Mouse (Mus musculus) CH12.LX (cell line): Measurements from ENCODE around the gene Gm128. TPM values are rescaled to one million over a fixed set of nuclear protein-coding genes. Genes with fewer than 3 reads are reported as not detected.

Experiments used
- DNase-seq: peaks from one replicate; pipeline ENCODE4 v3.0.0-alpha.2; 2013; ENCODE audit errors: extremely low read depth
- H3K27ac ChIP-seq: 2 replicates; pipeline ENCODE4 v1.5.1; 2012; ENCODE audit warnings: low read depth, mild to moderate bottlenecking, control low read depth, moderate library complexity; ENCODE audit not compliant: insufficient read depth
- H3K27me3 ChIP-seq: replicated peaks from 2 replicates; pipeline ENCODE3; 2012; ENCODE audit warnings: inconsistent platforms
- H3K36me3 ChIP-seq, 2 experiments: replicated peaks in 1 of 2; 2 replicates each; pipeline versions ENCODE3 to v1.6.1; 2012; ENCODE audit warnings: inconsistent platforms in 1 of 2, low read length in 1 of 2, mild to moderate bottlenecking in 1 of 2, mixed read lengths in 1 of 2, moderate library complexity in 1 of 2; ENCODE audit not compliant: control insufficient read depth in 1 of 2, insufficient read depth in 1 of 2
- H3K4me1 ChIP-seq, 2 experiments: 2 replicates each; pipeline ENCODE4 v1.6.1; 2012; ENCODE audit warnings: inconsistent platforms in 1 of 2, moderate library complexity in 1 of 2; ENCODE audit not compliant: insufficient read depth in 2 of 2, control insufficient read depth in 1 of 2
- H3K4me2 ChIP-seq: 2 replicates; pipeline ENCODE4 v1.6.1; 2012; ENCODE audit warnings: low read depth, mild to moderate bottlenecking, control low read depth; ENCODE audit not compliant: poor library complexity, insufficient read depth, severe bottlenecking
- H3K4me3 ChIP-seq, 3 experiments: fragments of 150-350 bp in 1 of 3; sonication (generic) in 1 of 3; replicated peaks in 1 of 3; 2 replicates each; pipeline versions ENCODE3 to v1.5.1; 2011 to 2012; ENCODE audit warnings: low read depth in 2 of 3, low read length in 2 of 3, mild to moderate bottlenecking in 2 of 3, moderate library complexity in 2 of 3, control low read depth in 1 of 3, improper control_type of control experiment in 1 of 3, inconsistent platforms in 1 of 3, mixed read lengths in 1 of 3; ENCODE audit not compliant: poor library complexity in 1 of 3
- H3K79me2 ChIP-seq: replicated peaks from 2 replicates; pipeline ENCODE4 v1.6.1; 2012; ENCODE audit warnings: mild to moderate bottlenecking, moderate library complexity; ENCODE audit not compliant: control insufficient read depth, poor library complexity, insufficient read depth, severe bottlenecking; ENCODE audit errors: extremely low read depth
- H3K9ac ChIP-seq: 2 replicates; pipeline ENCODE4 v1.6.1; 2012; ENCODE audit warnings: low read depth, mild to moderate bottlenecking, control low read depth, moderate library complexity; ENCODE audit not compliant: insufficient read depth
- H3K9me3 ChIP-seq: replicated peaks from 2 replicates; pipeline ENCODE3; 2012; ENCODE audit warnings: low read length, inconsistent platforms, mixed read lengths
- CHD1 ChIP-seq: IDR thresholded peaks from 2 replicates; pipeline ENCODE4 v1.6.1; 2012; ENCODE audit warnings: low read depth, low read length, improper control_type of control experiment, inconsistent platforms
- CHD2 ChIP-seq: IDR thresholded peaks from 2 replicates; pipeline ENCODE4 v1.6.1; 2011; ENCODE audit warnings: low read length, improper control_type of control experiment
- CTCF ChIP-seq, 2 experiments: IDR thresholded peaks in 1 of 2; conservative IDR thresholded peaks in 1 of 2; 2 replicates each; pipeline ENCODE4 v1.5.1; 2011 to 2012; ENCODE audit warnings: low read depth in 2 of 2, low read length in 2 of 2, improper control_type of control experiment in 1 of 2, inconsistent platforms in 1 of 2, mild to moderate bottlenecking in 1 of 2, moderate library complexity in 1 of 2
- ELF1 ChIP-seq: IDR thresholded peaks from 2 replicates; pipeline ENCODE4 v1.6.1; 2014; ENCODE audit warnings: low read depth, mild to moderate bottlenecking, inconsistent platforms, low read length, improper control_type of control experiment
- EP300 ChIP-seq: IDR thresholded peaks from 2 replicates; pipeline ENCODE4 v1.6.1; 2011; ENCODE audit warnings: low read length, improper control_type of control experiment
- JUN ChIP-seq: IDR thresholded peaks from 2 replicates; pipeline ENCODE4 v1.6.1; 2011; ENCODE audit warnings: low read depth, mild to moderate bottlenecking, low read length, improper control_type of control experiment, moderate library complexity; ENCODE audit not compliant: insufficient read depth
- MAX ChIP-seq: IDR thresholded peaks from 2 replicates; pipeline ENCODE4 v1.6.1; 2011; ENCODE audit warnings: low read length, improper control_type of control experiment
- MAZ ChIP-seq: IDR thresholded peaks from 2 replicates; pipeline ENCODE4 v1.6.1; 2012; ENCODE audit warnings: low read depth, mild to moderate bottlenecking, inconsistent platforms, low read length, improper control_type of control experiment, moderate library complexity
- MEF2A ChIP-seq: IDR thresholded peaks from 2 replicates; pipeline ENCODE4 v1.6.1; 2014; ENCODE audit warnings: low read depth, mild to moderate bottlenecking, inconsistent platforms, low read length, improper control_type of control experiment, borderline replicate concordance
- MXI1 ChIP-seq: IDR thresholded peaks from 2 replicates; pipeline ENCODE4 v1.6.1; 2011; ENCODE audit warnings: mild to moderate bottlenecking, low read depth, low read length, improper control_type of control experiment
- NRF1 ChIP-seq: IDR thresholded peaks from 2 replicates; pipeline ENCODE4 v1.6.1; 2014; ENCODE audit warnings: low read depth, mild to moderate bottlenecking, inconsistent platforms, low read length, improper control_type of control experiment, moderate library complexity
- PAX5 ChIP-seq: IDR thresholded peaks from 2 replicates; pipeline ENCODE4 v1.6.1; 2012; ENCODE audit warnings: low read length, inconsistent platforms, mixed read lengths
- RCOR1 ChIP-seq: conservative IDR thresholded peaks from 2 replicates; pipeline ENCODE4 v1.6.1; 2012; ENCODE audit warnings: low read depth, mild to moderate bottlenecking, inconsistent platforms, low read length, improper control_type of control experiment
- SMC3 ChIP-seq: IDR thresholded peaks from 2 replicates; pipeline ENCODE4 v1.6.1; 2011; ENCODE audit warnings: low read depth, low read length, improper control_type of control experiment
- TBP ChIP-seq: conservative IDR thresholded peaks from 2 replicates; pipeline ENCODE4 v1.6.1; 2011; ENCODE audit warnings: low read depth, low read length, improper control_type of control experiment
- TCF12 ChIP-seq: IDR thresholded peaks from 2 replicates; pipeline ENCODE4 v1.6.1; 2014; ENCODE audit warnings: low read depth, mild to moderate bottlenecking, inconsistent platforms, low read length, improper control_type of control experiment
- ZKSCAN1 ChIP-seq: IDR thresholded peaks from 2 replicates; pipeline ENCODE4 v1.6.1; 2012; ENCODE audit warnings: low read depth, inconsistent platforms, low read length, improper control_type of control experiment, borderline replicate concordance
- ZMIZ1 ChIP-seq: IDR thresholded peaks from 2 replicates; pipeline ENCODE4 v1.6.1; 2012; ENCODE audit warnings: low read depth, mild to moderate bottlenecking, inconsistent platforms, low read length, improper control_type of control experiment
- dilution Hi-C: fragments of 300-500 bp; cut with MboI; formaldehyde crosslinking; loops from 2 replicates; pipeline ENCODE4 v1.14.3; 2020; ENCODE audit warnings: low sequenced_read_pairs; ENCODE audit not compliant: extremely low pct_unique_long_range_greater_than_20kb, extremely low pct_ligation_motif_present
- in situ Hi-C: fragments of 300-500 bp; cut with MboI; formaldehyde crosslinking; loops from 3 replicates; pipeline ENCODE4 v1.14.3; 2019; ENCODE audit warnings: low sequenced_read_pairs, low pct_ligation_motif_present, low pct_unique_long_range_greater_than_20kb, mixed read lengths
- polyA plus RNA-seq: library from polyadenylated mRNA; unstranded; fragments of >175 nt; gene quantifications from 2 replicates; pipeline ENCODE4 v1.2.1, GENCODE M21; 2012; ENCODE audit warnings: low read depth; ENCODE audit not compliant: insufficient read length
- total RNA-seq, 2 experiments: library from RNA; depleted of rRNA; stranded (reverse); fragments of 300-350 nt in 1 of 2; fragments of >200 nt in 1 of 2; gene quantifications; 2 replicates each; pipeline ENCODE4 v1.2.3; 2012 to 2014

The Gm128 gene
- total and polyA plus RNA-seq, 3 experiments, result not detected

DNA sequence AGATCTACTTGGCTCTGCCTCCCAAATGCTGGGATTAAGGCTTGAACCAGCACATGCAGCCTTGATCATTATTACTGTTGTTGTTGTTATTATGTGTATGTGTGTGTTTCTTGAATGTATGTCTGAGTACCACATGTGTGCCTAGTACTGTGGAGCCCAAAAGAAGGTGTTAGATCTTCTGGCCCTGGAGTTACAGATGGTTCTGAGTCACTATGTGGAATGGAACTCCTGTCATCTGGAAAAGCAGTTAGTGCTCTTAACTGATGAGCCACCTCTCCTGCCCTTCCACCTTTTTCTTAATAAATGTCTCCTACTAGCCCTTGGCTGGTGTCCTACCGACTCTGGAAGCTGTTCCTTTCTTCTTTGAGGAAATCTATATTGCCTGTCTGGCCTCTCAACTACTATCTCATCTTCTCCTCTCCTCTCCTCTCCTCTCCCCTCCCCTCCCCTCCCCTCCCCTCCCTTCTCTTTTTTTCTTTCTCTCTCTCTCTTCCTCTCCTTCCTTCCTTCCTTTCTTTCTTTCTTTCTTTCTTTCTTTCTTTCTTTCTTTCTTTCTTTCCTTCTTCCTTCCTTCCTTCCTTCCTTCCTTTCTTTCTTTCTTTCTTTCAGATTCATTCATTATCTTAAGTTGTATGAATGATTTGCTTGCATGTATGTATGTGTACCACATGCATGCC, 6.4 kb upstream of the Gm128 start:
- Histone ChIP-seq H3K9ac (no peak overlapping the region), H3K9me3 (no peaks in the 10 kb centered on the region), H3K79me2 (no peaks in the 10 kb centered on the region), H3K27ac (no peak overlapping the region), H3K4me1 (peaks cover 0 to 4% of the 10 kb centered on the region in 2 experiments; a peak in 2 of 4 replicates)
- in situ Hi-C loops, result no loop called here
- no peak for TF ChIP-seq JUN
- TF ChIP-seq EP300, result no peak
- TF ChIP-seq, all 38 proteins: peak for 0
- H3K4me3 ChIP-seq, result no peak overlapping the region
- no peak for DNase-seq
- dilution Hi-C loops, result no loop called here
- H3K27me3 ChIP-seq, result no peaks in the 10 kb centered on the region
- H3K4me2 ChIP-seq, result no peak overlapping the region
- H3K36me3 ChIP-seq, result peaks cover 0 to 11% of the 10 kb centered on the region in 2 experiments

DNA sequence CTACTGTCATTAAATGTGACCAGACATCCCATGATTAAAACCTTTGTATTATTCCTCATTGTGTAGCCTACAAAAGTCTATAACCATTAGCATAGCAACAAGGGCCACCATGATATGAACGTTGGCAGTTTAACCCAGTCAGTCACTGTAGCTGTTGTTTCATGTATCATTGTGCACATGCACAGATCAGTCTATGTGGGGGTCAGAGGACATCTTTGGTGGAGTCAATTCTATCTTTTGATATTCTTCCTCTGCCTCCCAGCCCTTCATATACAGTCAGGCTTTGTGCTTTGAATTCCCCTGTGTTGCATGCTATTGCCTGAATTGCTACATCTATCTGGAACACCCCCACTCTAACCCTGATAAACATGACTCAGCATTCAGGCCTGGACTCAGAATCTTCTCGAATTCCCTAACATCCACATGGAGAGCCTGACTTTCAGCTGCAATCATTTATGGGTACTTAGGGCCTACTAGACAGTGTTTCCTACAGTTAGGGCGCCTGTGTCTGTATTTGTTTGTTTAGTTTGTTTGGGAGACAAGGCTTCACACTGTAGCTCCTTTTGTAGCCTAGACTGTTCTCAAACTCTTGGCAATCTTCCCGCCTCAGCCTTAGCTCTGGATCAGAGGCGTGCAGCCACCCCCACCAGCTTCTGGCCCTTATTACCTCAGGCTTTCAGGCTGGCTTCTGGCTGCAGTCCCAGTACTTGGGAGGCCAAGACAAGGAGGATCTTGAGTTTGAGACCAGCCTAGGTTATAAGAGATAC, 5.2 kb upstream of the Gm128 start:
- peaks cover 0 to 4% of the 10 kb centered on the region in 2 experiments; a peak in 2 of 4 replicates for H3K4me1 ChIP-seq
- no peak overlapping the region for H3K27ac ChIP-seq
- dilution Hi-C loops (no loop called here), in situ Hi-C loops (no loop called here)
- H3K79me2 ChIP-seq, result no peaks in the 10 kb centered on the region
- H3K4me3 ChIP-seq, result no peak overlapping the region
- peaks cover 0 to 11% of the 10 kb centered on the region in 2 experiments for H3K36me3 ChIP-seq
- no peak for TF ChIP-seq MAZ
- TF ChIP-seq SMC3, result no peak
- TF ChIP-seq MAX, result no peak
- TF ChIP-seq TBP, result no peak
- TF ChIP-seq MEF2A, result no peak
- TF ChIP-seq TCF12, result no peak
- no peak for TF ChIP-seq ZKSCAN1
- TF ChIP-seq ELF1, result no peak
- no peak for TF ChIP-seq PAX5
- TF ChIP-seq RCOR1, result no peak
- TF ChIP-seq ZMIZ1, result no peak
- TF ChIP-seq NRF1, result no peak
- TF ChIP-seq CTCF (conservative IDR thresholded peaks at IDR 0.05 in 1 of 2, IDR thresholded peaks at IDR 0.05 in 1 of 2; ENCODE audit: low read depth in 2 of 2, low read length in 2 of 2), result no peak
- TF ChIP-seq CHD2, result no peak
- no peak for TF ChIP-seq MXI1
- no peak for TF ChIP-seq CHD1
- no peaks in the 10 kb centered on the region for H3K9me3 ChIP-seq
- DNase-seq, result no peak
- no peak overlapping the region for H3K4me2 ChIP-seq
- no peaks in the 10 kb centered on the region for H3K27me3 ChIP-seq
- H3K9ac ChIP-seq, result no peak overlapping the region
